In genomic region chr11:53742353-53742752, GRCm38 (mm10) we compare ENCODE assay signal across 16 mouse cellular contexts. TPM values are rescaled to one million over a fixed set of nuclear protein-coding genes. Genes with fewer than 3 reads are reported as not detected.
DNase-seq lines count a peak whose midpoint lies in the region; ATAC-seq and TF ChIP-seq lines count a peak whose summit lies in the region.
"Had no signal": no experiment of that assay in that cellular context is flagged by ENCODE, and none has a peak within 500 bp of the region (broad histone marks: within the 10 kb centered on the region; RNA-seq: fewer than 3 reads in every experiment).

No protein-coding gene starts in this region.

- H3K9me3 ChIP-seq in CH12.LX (replicated peaks; ENCODE audit: low read length), result no peaks in the 10 kb centered on the region
- H3K9me3 ChIP-seq in lung, embryonic 16.5 days (ENCODE audit: control insufficient read depth, low read length), result no peaks in the 10 kb centered on the region

- no peaks in the 10 kb centered on the region for H3K79me2 ChIP-seq in CH12.LX (replicated peaks; ENCODE audit: control insufficient read depth, extremely low read depth, insufficient read depth, poor library complexity, severe bottlenecking)

- no peaks in the 10 kb centered on the region for H3K27me3 ChIP-seq in kidney, adult 2 months (replicated peaks; ENCODE audit: control insufficient read depth, insufficient read depth, low read length)
- peaks cover 3% of the 10 kb centered on the region for H3K27me3 ChIP-seq in CH12.LX (replicated peaks)
- H3K27me3 ChIP-seq in lung, embryonic 16.5 days (ENCODE audit: control insufficient read depth, insufficient read depth, low read depth, low read length), result no peaks in the 10 kb centered on the region

- in situ Hi-C loops in CH12.LX (cut with MboI; ENCODE audit: low pct_ligation_motif_present, low pct_unique_long_range_greater_than_20kb, low sequenced_read_pairs), result no loop called here

- H3K4me2 ChIP-seq in CH12.LX (ENCODE audit: insufficient read depth, low read depth, poor library complexity, severe bottlenecking), result no peak overlapping the region
- no peak overlapping the region for H3K4me2 ChIP-seq in lung, embryonic 16.5 days (ENCODE audit: low read depth, low read length)

- dilution Hi-C loops in CH12.LX (cut with MboI; ENCODE audit: extremely low pct_ligation_motif_present, extremely low pct_unique_long_range_greater_than_20kb, low sequenced_read_pairs), result no loop called here

- no peak overlapping the region for H3K9ac ChIP-seq in CH12.LX (ENCODE audit: insufficient read depth, low read depth)
- no peak overlapping the region for H3K9ac ChIP-seq in lung, embryonic 16.5 days (ENCODE audit: low read length)

- no peak for TF ChIP-seq POLR2A in kidney, adult 2 months (IDR thresholded peaks at IDR 0.05; ENCODE audit: low read depth, low read length)
- TF ChIP-seq POLR2A in CH12.LX (IDR thresholded peaks at IDR 0.05; ENCODE audit: low read depth, low read length), result no peak

- DNase-seq in kidney, adult 2 months, result peak; percentile 26
- no peak for DNase-seq in kidney, adult 18-20 months
- DNase-seq in CH12.LX (ENCODE audit: extremely low read depth), result no peak
- peak; percentile 79 for DNase-seq in Muller cell, postnatal 12 days (ENCODE audit: inconsistent ontology term)
- DNase-seq in thymus, adult 18-20 months, result no peak
- DNase-seq: adrenal gland, adult 2 months; cerebellum, adult 18-20 months; spleen, adult 18-20 months; thymus, postnatal 14 days had no signal

- 48% methylated on average over 5 of the region's 5 CpGs for WGBS in kidney, adult 2 months
- whole genome bisulfite sequencing in lung, embryonic 16.5 days, result 24% methylated on average over 5 of the region's 5 CpGs

- ATAC-seq in lung, embryonic 16.5 days (ENCODE audit: low read depth), result peak; percentile 71; the same call in 1 of the 2 replicates
- ATAC-seq in megakaryocyte progenitor cell, adult 5-6 weeks (replicated peaks; ENCODE audit: poor library complexity), result no peak

- TF ChIP-seq EP300 in CH12.LX (IDR thresholded peaks at IDR 0.05; ENCODE audit: low read length), result no peak

- H3K27ac ChIP-seq in kidney, adult 2 months (ENCODE audit: insufficient read depth, low read depth, low read length), result no peak overlapping the region
- H3K27ac ChIP-seq in CH12.LX (ENCODE audit: insufficient read depth, low read depth), result no peak overlapping the region
- H3K27ac ChIP-seq in lung, embryonic 16.5 days (ENCODE audit: low read length), result no peak overlapping the region

- peak; percentile 33 for TF ChIP-seq RAD21 in CH12.LX (IDR thresholded peaks at IDR 0.05; ENCODE audit: low read depth, low read length)

- H3K36me3 ChIP-seq in kidney, adult 2 months (ENCODE audit: control insufficient read depth, insufficient read depth, low read length), result no peaks in the 10 kb centered on the region
- no peaks in the 10 kb centered on the region for H3K36me3 ChIP-seq in CH12.LX (replicated peaks in 1 of 2; ENCODE audit: control insufficient read depth in 1 of 2, insufficient read depth in 1 of 2, low read length in 1 of 2)
- no peaks in the 10 kb centered on the region for H3K36me3 ChIP-seq in lung, embryonic 16.5 days (ENCODE audit: control insufficient read depth, insufficient read depth, low read length)

- no peak overlapping the region for H3K4me3 ChIP-seq in kidney, adult 2 months (ENCODE audit: insufficient read depth, low read depth, low read length)
- no peak overlapping the region for H3K4me3 ChIP-seq in CH12.LX (replicated peaks in 1 of 3; ENCODE audit: low read depth in 2 of 3, low read length in 2 of 3, poor library complexity in 1 of 3)
- H3K4me3 ChIP-seq in lung, embryonic 16.5 days (ENCODE audit: low read length), result no peak overlapping the region

- peak; percentile 38 for TF ChIP-seq CTCF in kidney, adult 2 months (conservative IDR thresholded peaks at IDR 0.05; ENCODE audit: insufficient read depth, insufficient read length, low read depth, low read length)
- TF ChIP-seq CTCF in CH12.LX (conservative IDR thresholded peaks at IDR 0.05 in 1 of 2, IDR thresholded peaks at IDR 0.05 in 1 of 2; ENCODE audit: low read depth in 2 of 2, low read length in 2 of 2), result peak in 1 of 2 experiments; percentile 34; a peak in 2 of 4 replicates

- H3K4me1 ChIP-seq in kidney, adult 2 months (ENCODE audit: control insufficient read depth, insufficient read depth, low read length), result no peaks in the 10 kb centered on the region
- H3K4me1 ChIP-seq in CH12.LX (ENCODE audit: control insufficient read depth in 1 of 2, insufficient read depth in 2 of 2), result peaks cover 2 to 5% of the 10 kb centered on the region in 2 experiments; a peak in 2 of 4 replicates
- no peaks in the 10 kb centered on the region for H3K4me1 ChIP-seq in lung, embryonic 16.5 days (replicated peaks; ENCODE audit: control insufficient read depth, insufficient read depth, low read length)

TF ChIP-seq in CH12.LX, 34 proteins besides CTCF, POLR2A, EP300 and RAD21:
- peak; percentile 44 for TF ChIP-seq SMC3 (IDR thresholded peaks at IDR 0.05; ENCODE audit: low read depth, low read length)
- TF ChIP-seq PAX5 (IDR thresholded peaks at IDR 0.05; ENCODE audit: low read length), result no peak

RNA-seq across cellular contexts. Expression of gene Il5, which starts 21.8 kb away (rescaled TPM):
- polyA plus RNA-seq in kidney, adult 2 months (2012; rRNA removed), result 0.08 TPM in 1 of 2 replicates, not detected in the other
- total RNA-seq in CH12.LX (2012; rRNA removed) (not detected in 2 replicates), CH12.LX (2014; rRNA removed) (not detected in 2 replicates)
- not detected in 2 replicates for polyA plus RNA-seq in CH12.LX (2012; ENCODE audit: insufficient read length, low read depth)
- polyA plus RNA-seq in lung, embryonic 16.5 days (2015; fragmentation: Nextera tagmentation; extraction: Ambion mirVana), result not detected in 2 replicates
- total RNA-seq in megakaryocyte progenitor cell, adult 5-6 weeks (2015), result not detected in 2 replicates
- not detected in 2 replicates for total RNA-seq in megakaryocyte progenitor cell, adult 5-6 weeks (2017)
- total RNA-seq: adrenal gland, adult 2 months; megakaryocyte-erythroid progenitor cell, adult 5-6 weeks; MEL had no signal
- polyA plus RNA-seq: heart, embryonic 16.5 days; neural tube, embryonic 14.5 days had no signal

RNA-seq across cellular contexts. Expression of gene Irf1, which starts 27.5 kb away (rescaled TPM):
- 31.5 and 35.5 TPM in 2 replicates for polyA plus RNA-seq in kidney, adult 2 months (2012; rRNA removed)
- total RNA-seq in CH12.LX (2012; rRNA removed) (46.4 and 64.9 TPM in 2 replicates), CH12.LX (2014; rRNA removed) (19.8 and 23.6 TPM in 2 replicates)
- polyA plus RNA-seq in CH12.LX (2012; ENCODE audit: insufficient read length, low read depth), result 17.8 and 18.2 TPM in 2 replicates
- polyA plus RNA-seq in lung, embryonic 16.5 days (2015; fragmentation: Nextera tagmentation; extraction: Ambion mirVana), result 29.7 and 33.9 TPM in 2 replicates
- total RNA-seq in megakaryocyte progenitor cell, adult 5-6 weeks (2015), result 25.0 and 29.8 TPM in 2 replicates
- total RNA-seq in megakaryocyte progenitor cell, adult 5-6 weeks (2017), result 32.9 and 46.8 TPM in 2 replicates

RNA-seq across cellular contexts. Expression of gene Gm17334, which starts 30.6 kb away (rescaled TPM):
- 0.91 and 1.1 TPM in 2 replicates for polyA plus RNA-seq in kidney, adult 2 months (2012; rRNA removed)
- 0.71 and 0.72 TPM in 2 replicates for total RNA-seq in CH12.LX (2012; rRNA removed)
- not detected in 2 replicates for total RNA-seq in CH12.LX (2014; rRNA removed)
- 0.47 and 0.57 TPM in 2 replicates for polyA plus RNA-seq in CH12.LX (2012; ENCODE audit: insufficient read length, low read depth)
- polyA plus RNA-seq in lung, embryonic 16.5 days (2015; fragmentation: Nextera tagmentation; extraction: Ambion mirVana), result 0.24 and 0.39 TPM in 2 replicates
- not detected in 2 replicates for total RNA-seq in megakaryocyte progenitor cell, adult 5-6 weeks (2015)
- total RNA-seq in megakaryocyte progenitor cell, adult 5-6 weeks (2017), result 0.37 TPM in 1 of 2 replicates, not detected in the other
- total RNA-seq: MEL had no signal
- polyA plus RNA-seq: limb, embryonic 11.5 days; neural tube, embryonic 14.5 days had no signal

RNA-seq across cellular contexts. Expression of gene Rad50, which starts 35.2 kb away (rescaled TPM):
- 3.0 and 4.0 TPM in 2 replicates for polyA plus RNA-seq in kidney, adult 2 months (2012; rRNA removed)
- total RNA-seq in CH12.LX (2012; rRNA removed) (45.3 and 48.2 TPM in 2 replicates), CH12.LX (2014; rRNA removed) (36.0 and 39.6 TPM in 2 replicates)
- 53.6 and 55.2 TPM in 2 replicates for polyA plus RNA-seq in CH12.LX (2012; ENCODE audit: insufficient read length, low read depth)
- 29.5 and 33.7 TPM in 2 replicates for polyA plus RNA-seq in lung, embryonic 16.5 days (2015; fragmentation: Nextera tagmentation; extraction: Ambion mirVana)
- total RNA-seq in megakaryocyte progenitor cell, adult 5-6 weeks (2015), result 49.3 and 57.7 TPM in 2 replicates
- 66.5 and 79.1 TPM in 2 replicates for total RNA-seq in megakaryocyte progenitor cell, adult 5-6 weeks (2017)

Comparison
In these comparisons a context has a peak if more than half of its experiments do, and no peak if none do; other contexts are left out.
1. DNase-seq: peak in kidney, adult 2 months (single experiment) and Muller cell, postnatal 12 days (single experiment); none in kidney, adult 18-20 months (single experiment), CH12.LX (single experiment) and thymus, adult 18-20 months (0 of 2).